Mouse (Mus musculus) CH12.LX (cell line): ENCODE measurements around the gene Slc7a7. TPM values are rescaled to one million over a fixed set of nuclear protein-coding genes. Genes with fewer than 3 reads are reported as not detected.

Experiments used
- DNase-seq: peaks from one replicate; pipeline ENCODE4 v3.0.0-alpha.2; 2013; ENCODE audit errors: extremely low read depth
- H3K27ac ChIP-seq: 2 replicates; pipeline ENCODE4 v1.5.1; 2012; ENCODE audit warnings: low read depth, mild to moderate bottlenecking, control low read depth, moderate library complexity; ENCODE audit not compliant: insufficient read depth
- H3K27me3 ChIP-seq: replicated peaks from 2 replicates; pipeline ENCODE3; 2012; ENCODE audit warnings: inconsistent platforms
- H3K36me3 ChIP-seq, 2 experiments: replicated peaks in 1 of 2; 2 replicates each; pipeline versions ENCODE3 to v1.6.1; 2012; ENCODE audit warnings: inconsistent platforms in 1 of 2, low read length in 1 of 2, mild to moderate bottlenecking in 1 of 2, mixed read lengths in 1 of 2, moderate library complexity in 1 of 2; ENCODE audit not compliant: control insufficient read depth in 1 of 2, insufficient read depth in 1 of 2
- H3K4me1 ChIP-seq, 2 experiments: 2 replicates each; pipeline ENCODE4 v1.6.1; 2012; ENCODE audit warnings: inconsistent platforms in 1 of 2, moderate library complexity in 1 of 2; ENCODE audit not compliant: insufficient read depth in 2 of 2, control insufficient read depth in 1 of 2
- H3K4me2 ChIP-seq: 2 replicates; pipeline ENCODE4 v1.6.1; 2012; ENCODE audit warnings: low read depth, mild to moderate bottlenecking, control low read depth; ENCODE audit not compliant: poor library complexity, insufficient read depth, severe bottlenecking
- H3K4me3 ChIP-seq, 3 experiments: fragments of 150-350 bp in 1 of 3; sonication (generic) in 1 of 3; replicated peaks in 1 of 3; 2 replicates each; pipeline versions ENCODE3 to v1.5.1; 2011 to 2012; ENCODE audit warnings: low read depth in 2 of 3, low read length in 2 of 3, mild to moderate bottlenecking in 2 of 3, moderate library complexity in 2 of 3, control low read depth in 1 of 3, improper control_type of control experiment in 1 of 3, inconsistent platforms in 1 of 3, mixed read lengths in 1 of 3; ENCODE audit not compliant: poor library complexity in 1 of 3
- H3K79me2 ChIP-seq: replicated peaks from 2 replicates; pipeline ENCODE4 v1.6.1; 2012; ENCODE audit warnings: mild to moderate bottlenecking, moderate library complexity; ENCODE audit not compliant: control insufficient read depth, poor library complexity, insufficient read depth, severe bottlenecking; ENCODE audit errors: extremely low read depth
- H3K9ac ChIP-seq: 2 replicates; pipeline ENCODE4 v1.6.1; 2012; ENCODE audit warnings: low read depth, mild to moderate bottlenecking, control low read depth, moderate library complexity; ENCODE audit not compliant: insufficient read depth
- H3K9me3 ChIP-seq: replicated peaks from 2 replicates; pipeline ENCODE3; 2012; ENCODE audit warnings: low read length, inconsistent platforms, mixed read lengths
- BHLHE40 ChIP-seq: IDR thresholded peaks from 2 replicates; pipeline ENCODE4 v1.6.1; 2011; ENCODE audit warnings: mild to moderate bottlenecking, low read depth, low read length, improper control_type of control experiment
- CHD2 ChIP-seq: IDR thresholded peaks from 2 replicates; pipeline ENCODE4 v1.6.1; 2011; ENCODE audit warnings: low read length, improper control_type of control experiment
- E2F4 ChIP-seq: IDR thresholded peaks from 2 replicates; pipeline ENCODE4 v1.6.1; 2011; ENCODE audit warnings: low read depth, low read length, improper control_type of control experiment; ENCODE audit not compliant: insufficient replicate concordance
- IRF4 ChIP-seq: IDR thresholded peaks from 2 replicates; pipeline ENCODE4 v1.6.1; 2014; ENCODE audit warnings: low read depth, mild to moderate bottlenecking, inconsistent platforms, low read length, improper control_type of control experiment
- JUN ChIP-seq: IDR thresholded peaks from 2 replicates; pipeline ENCODE4 v1.6.1; 2011; ENCODE audit warnings: low read depth, mild to moderate bottlenecking, low read length, improper control_type of control experiment, moderate library complexity; ENCODE audit not compliant: insufficient read depth
- JUND ChIP-seq: conservative IDR thresholded peaks from 2 replicates; pipeline ENCODE4 v1.6.1; 2011; ENCODE audit warnings: low read depth, low read length, improper control_type of control experiment
- MAFK ChIP-seq: IDR thresholded peaks from 2 replicates; pipeline ENCODE4 v1.6.1; 2011; ENCODE audit warnings: low read length, improper control_type of control experiment; ENCODE audit not compliant: insufficient replicate concordance
- MEF2A ChIP-seq: IDR thresholded peaks from 2 replicates; pipeline ENCODE4 v1.6.1; 2014; ENCODE audit warnings: low read depth, mild to moderate bottlenecking, inconsistent platforms, low read length, improper control_type of control experiment, borderline replicate concordance
- MXI1 ChIP-seq: IDR thresholded peaks from 2 replicates; pipeline ENCODE4 v1.6.1; 2011; ENCODE audit warnings: mild to moderate bottlenecking, low read depth, low read length, improper control_type of control experiment
- POLR2A ChIP-seq: IDR thresholded peaks from 2 replicates; pipeline ENCODE4 v1.6.1; 2011; ENCODE audit warnings: low read depth, mild to moderate bottlenecking, improper control_type of control experiment, low read length
- RCOR1 ChIP-seq: conservative IDR thresholded peaks from 2 replicates; pipeline ENCODE4 v1.6.1; 2012; ENCODE audit warnings: low read depth, mild to moderate bottlenecking, inconsistent platforms, low read length, improper control_type of control experiment
- TBP ChIP-seq: conservative IDR thresholded peaks from 2 replicates; pipeline ENCODE4 v1.6.1; 2011; ENCODE audit warnings: low read depth, low read length, improper control_type of control experiment
- TCF12 ChIP-seq: IDR thresholded peaks from 2 replicates; pipeline ENCODE4 v1.6.1; 2014; ENCODE audit warnings: low read depth, mild to moderate bottlenecking, inconsistent platforms, low read length, improper control_type of control experiment
- ZNF384 ChIP-seq: IDR thresholded peaks from 2 replicates; pipeline ENCODE4 v1.6.1; 2012; ENCODE audit warnings: low read depth, low read length, improper control_type of control experiment, inconsistent platforms
- dilution Hi-C: fragments of 300-500 bp; cut with MboI; formaldehyde crosslinking; loops from 2 replicates; pipeline ENCODE4 v1.14.3; 2020; ENCODE audit warnings: low sequenced_read_pairs; ENCODE audit not compliant: extremely low pct_unique_long_range_greater_than_20kb, extremely low pct_ligation_motif_present
- in situ Hi-C: fragments of 300-500 bp; cut with MboI; formaldehyde crosslinking; loops from 3 replicates; pipeline ENCODE4 v1.14.3; 2019; ENCODE audit warnings: low sequenced_read_pairs, low pct_ligation_motif_present, low pct_unique_long_range_greater_than_20kb, mixed read lengths
- polyA plus RNA-seq: library from polyadenylated mRNA; unstranded; fragments of >175 nt; gene quantifications from 2 replicates; pipeline ENCODE4 v1.2.1, GENCODE M21; 2012; ENCODE audit warnings: low read depth; ENCODE audit not compliant: insufficient read length
- total RNA-seq, 2 experiments: library from RNA; depleted of rRNA; stranded (reverse); fragments of 300-350 nt in 1 of 2; fragments of >200 nt in 1 of 2; gene quantifications; 2 replicates each; pipeline ENCODE4 v1.2.3; 2012 to 2014

Gene Slc7a7
- total and polyA plus RNA-seq, 3 experiments: 27.8 to 50.4 (median 45.4) TPM

DNA sequence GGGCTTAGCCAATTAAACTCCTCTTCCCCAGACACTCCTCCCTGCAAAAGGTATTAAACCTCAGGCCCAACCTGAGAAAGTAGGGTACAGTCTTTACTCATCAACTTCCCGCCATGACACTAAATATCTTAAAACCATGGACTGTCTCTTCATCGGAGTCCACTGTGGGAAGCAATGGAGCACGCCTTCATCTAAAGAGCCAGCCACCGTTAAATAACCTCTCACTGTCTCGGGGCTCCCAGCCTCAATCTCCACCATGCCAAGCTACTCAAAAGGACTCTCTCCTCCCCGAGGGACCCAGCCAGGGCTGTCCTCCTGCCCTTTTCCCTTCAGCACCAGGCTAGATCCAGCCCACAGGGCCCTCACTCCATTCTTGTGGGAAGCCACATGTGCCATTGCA, 47.0 kb downstream of the Slc7a7 start:
- H3K9me3 ChIP-seq: peaks cover 7% of the 10 kb centered on the region
- no peaks in the 10 kb centered on the region for H3K27me3 ChIP-seq
- H3K4me1 ChIP-seq: peaks cover 0 to 5% of the 10 kb centered on the region in 2 experiments; a peak in 1 of 4 replicates
- dilution Hi-C loops: no loop called here
- no peak overlapping the region for H3K9ac ChIP-seq
- in situ Hi-C loops: no loop called here
- no peak overlapping the region for H3K27ac ChIP-seq
- TF ChIP-seq CHD2: no peak
- no peak for TF ChIP-seq RCOR1
- no peak for TF ChIP-seq E2F4
- TF ChIP-seq MEF2A: no peak
- TF ChIP-seq MAFK: no peak
- TF ChIP-seq POLR2A: no peak
- no peak for TF ChIP-seq TBP
- TF ChIP-seq BHLHE40: no peak
- TF ChIP-seq MXI1: no peak
- no peak for TF ChIP-seq JUND
- no peak for TF ChIP-seq IRF4
- TF ChIP-seq TCF12: no peak
- TF ChIP-seq ZNF384: no peak
- peaks cover 81 to 90% of the 10 kb centered on the region in 2 experiments for H3K36me3 ChIP-seq
- DNase-seq: no peak
- no peak overlapping the region for H3K4me2 ChIP-seq
- no peaks in the 10 kb centered on the region for H3K79me2 ChIP-seq
- no peak overlapping the region for H3K4me3 ChIP-seq

- H3K9me3 ChIP-seq: peaks cover 7% of the 10 kb centered on the region
- no peak overlapping the region for H3K9ac ChIP-seq
- no peak overlapping the region for H3K4me2 ChIP-seq
- TF ChIP-seq JUN (no peak), JUND (no peak)
- TF ChIP-seq, all 38 proteins: peak for 0
- H3K27me3 ChIP-seq: no peaks in the 10 kb centered on the region
- H3K4me1 ChIP-seq: peaks cover 0 to 3% of the 10 kb centered on the region in 2 experiments; a peak in 1 of 4 replicates
- H3K27ac ChIP-seq: no peak overlapping the region
- H3K79me2 ChIP-seq: no peaks in the 10 kb centered on the region
- H3K4me3 ChIP-seq: no peak overlapping the region
- peaks cover 79 to 87% of the 10 kb centered on the region in 2 experiments for H3K36me3 ChIP-seq
- dilution Hi-C loops: no loop called here
- in situ Hi-C loops: loop anchor here (5.0 kb wide), 1 partner anchor 33 kb away; no protein-coding TSS in a partner anchor
- no peak for DNase-seq
Measured at GRCm38 (mm10) chr14:54369372-54369771, 48.2 kb downstream of the Slc7a7 start.
